Mouse (Mus musculus): Measurements from ENCODE around the gene Rsl24d1.

DNA sequence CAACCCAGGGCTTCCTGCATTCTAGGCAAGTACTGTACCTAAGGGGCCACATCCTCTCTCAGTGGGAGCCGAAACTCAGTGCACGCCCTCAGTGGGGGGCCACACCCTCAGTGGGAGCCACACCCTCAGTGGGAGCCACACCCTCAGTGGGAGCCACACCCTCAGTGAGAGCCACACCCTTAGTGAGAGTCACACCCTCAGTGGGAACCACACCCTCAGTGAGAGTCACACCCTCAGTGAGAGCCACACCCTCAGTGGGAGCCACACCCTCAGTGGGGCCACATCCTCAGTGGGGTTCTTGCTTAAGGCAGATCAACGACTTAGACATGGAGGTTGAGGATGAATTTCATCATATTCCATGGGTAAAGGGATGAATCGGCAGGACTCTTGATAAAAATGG lies 44.7 kb downstream of the Rsl24d1 start:
- TF ChIP-seq CTCF (IDR thresholded peaks at IDR 0.05; ENCODE audit: extremely low read depth, insufficient read depth, insufficient read length, insufficient replicate concordance), result no peak
- TF ChIP-seq POLR2A (IDR thresholded peaks at IDR 0.05; ENCODE audit: low read depth, low read length), result no peak
